Mouse (Mus musculus) MEL (cell line): ENCODE data around the gene Pck2. TPM values are rescaled to one million over a fixed set of nuclear protein-coding genes. Genes with fewer than 3 reads are reported as not detected.

Experiments
- DNase-seq: peaks from one replicate; pipeline ENCODE4 v3.0.0; 2011; ENCODE audit warnings: low read depth, low spot score
- H3K27ac ChIP-seq: 2 replicates; pipeline ENCODE4 v1.5.1; 2012; ENCODE audit warnings: low read depth, mild to moderate bottlenecking, control low read depth, low read length, moderate library complexity; ENCODE audit not compliant: control insufficient read depth
- H3K27me3 ChIP-seq, 2 experiments: fragments of 150-350 bp in 1 of 2; sonication (generic) in 1 of 2; 2 replicates each; pipeline ENCODE4 v1.6.1; 2012; ENCODE audit warnings: low read length in 2 of 2, mild to moderate bottlenecking in 2 of 2, improper control_type of control experiment in 1 of 2, moderate library complexity in 1 of 2; ENCODE audit not compliant: insufficient read depth in 2 of 2, control insufficient read depth in 1 of 2
- H3K36me3 ChIP-seq, 2 experiments: 2 replicates each; pipeline ENCODE4 v1.6.1; 2012 to 2014; ENCODE audit warnings: low read length in 2 of 2, improper control_type of control experiment in 1 of 2, inconsistent platforms in 1 of 2, mild to moderate bottlenecking in 1 of 2; ENCODE audit not compliant: insufficient read depth in 2 of 2, control insufficient read depth in 1 of 2
- H3K4me1 ChIP-seq, 2 experiments: fragments of 150-350 bp in 1 of 2; sonication (generic) in 1 of 2; 2 replicates each; pipeline ENCODE4 v1.6.1; 2012; ENCODE audit warnings: low read length in 2 of 2, improper control_type of control experiment in 1 of 2, mild to moderate bottlenecking in 1 of 2; ENCODE audit not compliant: insufficient read depth in 2 of 2, control insufficient read depth in 1 of 2
- H3K4me3 ChIP-seq, 2 experiments: fragments of 150-350 bp in 1 of 2; sonication (generic) in 1 of 2; 2 replicates each; pipeline ENCODE4 v1.5.1; 2012; ENCODE audit warnings: low read depth in 2 of 2, low read length in 2 of 2, mild to moderate bottlenecking in 2 of 2, moderate library complexity in 2 of 2, control low read depth in 1 of 2, improper control_type of control experiment in 1 of 2; ENCODE audit not compliant: control insufficient read depth in 1 of 2, insufficient read depth in 1 of 2
- H3K79me2 ChIP-seq: 2 replicates; pipeline ENCODE4 v1.6.1; 2012; ENCODE audit warnings: mild to moderate bottlenecking, low read length, moderate library complexity; ENCODE audit not compliant: control insufficient read depth, poor library complexity, insufficient read depth
- H3K9ac ChIP-seq: 2 replicates; pipeline ENCODE4 v1.6.1; 2012; ENCODE audit warnings: low read depth, mild to moderate bottlenecking, control low read depth, low read length, moderate library complexity; ENCODE audit not compliant: control insufficient read depth, poor library complexity, severe bottlenecking
- H3K9me3 ChIP-seq: fragments of 150-350 bp; sonication (generic); replicated peaks from 2 replicates; pipeline ENCODE4 v1.6.1; 2012; ENCODE audit warnings: mild to moderate bottlenecking, low read length, improper control_type of control experiment, moderate library complexity; ENCODE audit not compliant: insufficient read depth
- CHD1 ChIP-seq: IDR thresholded peaks from 2 replicates; pipeline ENCODE4 v1.6.1; 2012; ENCODE audit warnings: low read depth, mild to moderate bottlenecking, inconsistent platforms, low read length, improper control_type of control experiment
- CTCF ChIP-seq, 3 experiments: IDR thresholded peaks in 2 of 3; conservative IDR thresholded peaks in 1 of 3; 2 replicates each; pipeline ENCODE4 v1.5.1; 2011 to 2012; ENCODE audit warnings: low read length in 3 of 3, low read depth in 2 of 3, mild to moderate bottlenecking in 2 of 3, improper control_type of control experiment in 1 of 3, inconsistent platforms in 1 of 3, mixed read lengths in 1 of 3, moderate library complexity in 1 of 3; ENCODE audit not compliant: control insufficient read depth in 1 of 3, insufficient read depth in 1 of 3, poor library complexity in 1 of 3, severe bottlenecking in 1 of 3
- JUND ChIP-seq: IDR thresholded peaks from 2 replicates; pipeline ENCODE4 v1.6.1; 2011; ENCODE audit warnings: low read depth, mild to moderate bottlenecking, improper control_type of control experiment, low read length
- MEF2A ChIP-seq: IDR thresholded peaks from 2 replicates; pipeline ENCODE4 v1.6.1; 2014; ENCODE audit warnings: low read depth, mild to moderate bottlenecking, inconsistent platforms, low read length, improper control_type of control experiment; ENCODE audit not compliant: poor library complexity, insufficient replicate concordance, severe bottlenecking; ENCODE audit errors: extremely low read depth
- MXI1 ChIP-seq: IDR thresholded peaks from 2 replicates; pipeline ENCODE4 v1.6.1; 2011; ENCODE audit warnings: mild to moderate bottlenecking, low read depth, low read length, improper control_type of control experiment
- MYC ChIP-seq: IDR thresholded peaks from 2 replicates; pipeline ENCODE4 v1.6.1; 2011; ENCODE audit warnings: low read depth, mild to moderate bottlenecking, low read length, improper control_type of control experiment, moderate library complexity
- NELFE ChIP-seq: IDR thresholded peaks from 2 replicates; pipeline ENCODE4 v1.6.1; 2011; ENCODE audit warnings: low read depth, low read length, improper control_type of control experiment
- POLR2AphosphoS2 ChIP-seq: IDR thresholded peaks from 2 replicates; pipeline ENCODE4 v1.6.1; 2011; ENCODE audit warnings: low read length, improper control_type of control experiment
- RAD21 ChIP-seq: IDR thresholded peaks from 2 replicates; pipeline ENCODE4 v1.6.1; 2011; ENCODE audit warnings: mild to moderate bottlenecking, low read depth, low read length, improper control_type of control experiment
- SIN3A ChIP-seq: IDR thresholded peaks from 2 replicates; pipeline ENCODE4 v1.6.1; 2012; ENCODE audit warnings: low read length, improper control_type of control experiment, inconsistent platforms
- SMC3 ChIP-seq: IDR thresholded peaks from 2 replicates; pipeline ENCODE4 v1.6.1; 2011; ENCODE audit warnings: low read depth, low read length, improper control_type of control experiment
- TAL1 ChIP-seq: IDR thresholded peaks from 2 replicates; pipeline ENCODE4 v1.6.1; 2012; ENCODE audit warnings: mild to moderate bottlenecking, inconsistent platforms, low read length, moderate library complexity, mixed read lengths
- TBP ChIP-seq: IDR thresholded peaks from 2 replicates; pipeline ENCODE4 v1.8.0; 2011; ENCODE audit warnings: low read depth, low read length, improper control_type of control experiment
- USF1 ChIP-seq: IDR thresholded peaks from 2 replicates; pipeline ENCODE4 v1.6.1; 2014; ENCODE audit warnings: low read depth, mild to moderate bottlenecking, inconsistent platforms, low read length, improper control_type of control experiment, moderate library complexity
- ZKSCAN1 ChIP-seq: IDR thresholded peaks from 2 replicates; pipeline ENCODE4 v1.6.1; 2012; ENCODE audit warnings: low read depth, mild to moderate bottlenecking, inconsistent platforms, low read length, improper control_type of control experiment, moderate library complexity
- polyA plus RNA-seq, 2 experiments: library from polyadenylated mRNA; stranded (reverse) in 1 of 2; unstranded in 1 of 2; fragments of >175 nt in 1 of 2; fragments of >200 nt in 1 of 2; gene quantifications; 2 replicates each; pipeline versions ENCODE4 v1.2.1 to v1.2.4; 2012; ENCODE audit warnings: low replicate concordance in 2 of 2, low read depth in 1 of 2; ENCODE audit not compliant: insufficient read length in 2 of 2, insufficient read depth in 1 of 2, missing spikeins in 1 of 2
- total RNA-seq: library from RNA; depleted of rRNA; stranded (reverse); fragments of 300-350 nt; gene quantifications from 2 replicates; pipeline ENCODE4 v1.2.3, GENCODE M21; 2012

The Pck2 gene
- total and polyA plus RNA-seq, 3 experiments: 17.0 to 103 (median 63.7) TPM

GRCm38 (mm10) chr14:55581981-55582681 lies 42.1 kb downstream of the Pck2 start:
- H3K27me3 ChIP-seq: no peaks in the 10 kb centered on the region
- TF ChIP-seq NELFE (no peak), JUND (no peak), CTCF (IDR thresholded peaks at IDR 0.05 in 2 of 3, conservative IDR thresholded peaks at IDR 0.05 in 1 of 3; ENCODE audit: control insufficient read depth in 1 of 3, insufficient read depth in 1 of 3, low read depth in 2 of 3, low read length in 3 of 3, poor library complexity in 1 of 3, severe bottlenecking in 1 of 3) (peak; percentile 56 to 74 (median 68)), RAD21 (peak; percentile 11; the same call in 1 of the 2 replicates), ZKSCAN1 (no peak), TBP (no peak), SMC3 (no peak), MEF2A (no peak), MYC (0 out of 2 replicates have a peak, but pooled peaks have one; percentile 56), POLR2AphosphoS2 (0 out of 2 replicates have a peak, but pooled peaks have one; percentile 1), MXI1 (no peak), SIN3A (0 out of 2 replicates have a peak, but pooled peaks have one; percentile 24), USF1 (no peak)
- H3K36me3 ChIP-seq: peaks cover 0 to 31% of the 10 kb centered on the region in 2 experiments; a peak in 2 of 4 replicates
- no peak overlapping the region for H3K4me3 ChIP-seq
- H3K4me1 ChIP-seq: peaks cover 4 to 32% of the 10 kb centered on the region in 2 experiments
- peaks cover 12% of the 10 kb centered on the region for H3K79me2 ChIP-seq
- H3K9ac ChIP-seq: no peak overlapping the region
- no peak overlapping the region for H3K27ac ChIP-seq
- DNase-seq: peak; percentile 51
- H3K9me3 ChIP-seq: no peaks in the 10 kb centered on the region

- H3K27ac ChIP-seq: peak overlapping the region; percentile 100
Measured at GRCm38 (mm10) chr14:55584303-55584701, 44.2 kb downstream of the Pck2 start.

More at GRCm38 (mm10) chr14:55584303-55584701, 44.2 kb downstream of the Pck2 start:
- Histone ChIP-seq H3K79me2 (peaks cover 8% of the 10 kb centered on the region), H3K36me3 (peaks cover 0 to 34% of the 10 kb centered on the region in 2 experiments; a peak in 2 of 4 replicates), H3K4me1 (peaks cover 3 to 31% of the 10 kb centered on the region in 2 experiments), H3K9ac (peak overlapping the region; percentile 58), H3K9me3 (no peaks in the 10 kb centered on the region), H3K27me3 (no peaks in the 10 kb centered on the region), H3K4me3 (peak overlapping the region; percentile 78 to 82)
- 0 out of 2 replicates have a peak, but pooled peaks have one; percentile 68 for TF ChIP-seq CHD1
- TF ChIP-seq TAL1: no peak
- peak; percentile 46 for DNase-seq
